Mouse (Mus musculus) ES-Bruce4 (cell line): ENCODE data around the gene Ntn5. TPM values are rescaled to one million over a fixed set of nuclear protein-coding genes. Genes with fewer than 3 reads are reported as not detected.

ENCODE experiments used
- H3K27ac ChIP-seq: 2 replicates; pipeline ENCODE4 v1.5.1; 2012; ENCODE audit warnings: low read length, inconsistent platforms; ENCODE audit not compliant: insufficient read depth
- H3K27me3 ChIP-seq: 2 replicates; pipeline ENCODE4 v1.6.1; 2012; ENCODE audit warnings: mild to moderate bottlenecking, low read length, inconsistent platforms; ENCODE audit not compliant: control insufficient read depth, poor library complexity, insufficient read depth, severe bottlenecking
- H3K36me3 ChIP-seq: 2 replicates; pipeline ENCODE4 v1.6.1; 2012; ENCODE audit warnings: inconsistent platforms, mild to moderate bottlenecking, low read length, moderate library complexity; ENCODE audit not compliant: control insufficient read depth, poor library complexity, insufficient read depth, severe bottlenecking
- H3K4me1 ChIP-seq: one replicate; pipeline ENCODE4 v1.8.1; 2011; ENCODE audit warnings: low read length; ENCODE audit not compliant: control insufficient read depth, insufficient read depth
- H3K4me3 ChIP-seq: 2 replicates; pipeline ENCODE4 v1.5.1; 2011; ENCODE audit warnings: low read depth, mild to moderate bottlenecking, low read length
- H3K9ac ChIP-seq: 2 replicates; pipeline ENCODE4 v1.6.1; 2012; ENCODE audit warnings: low read depth, mild to moderate bottlenecking, inconsistent platforms; ENCODE audit not compliant: poor library complexity, severe bottlenecking
- H3K9me3 ChIP-seq: replicated peaks from 2 replicates; pipeline ENCODE4 v1.6.1; 2012; ENCODE audit warnings: mild to moderate bottlenecking, low read length, inconsistent platforms; ENCODE audit not compliant: control insufficient read depth, poor library complexity, insufficient read depth, severe bottlenecking
- CTCF ChIP-seq: IDR thresholded peaks from one replicate; pipeline ENCODE4 v1.8.1; 2011; ENCODE audit warnings: low read depth, low read length
- EP300 ChIP-seq: IDR thresholded peaks from 2 replicates; pipeline ENCODE4 v1.6.1; 2011; ENCODE audit warnings: low read depth, low read length; ENCODE audit not compliant: insufficient read depth
- POLR2A ChIP-seq: IDR thresholded peaks from one replicate; pipeline ENCODE4 v1.8.1; 2011; ENCODE audit warnings: low read length; ENCODE audit not compliant: insufficient read depth
- polyA plus RNA-seq: library from polyadenylated mRNA; stranded (reverse); fragments of >200 nt; gene quantifications from 2 replicates; pipeline ENCODE4 v1.2.4, GENCODE M21; 2011; ENCODE audit warnings: low read depth; ENCODE audit not compliant: missing spikeins, insufficient read depth, insufficient read length

Ntn5 gene
- polyA plus RNA-seq, 1 experiment: 0.51 TPM

GRCm38 (mm10) chr7:45712022-45712757 is 28.4 kb downstream of the Ntn5 start:
- Histone ChIP-seq H3K36me3 (peaks cover 6% of the 10 kb centered on the region; the same call in 1 of the 2 replicates), H3K9me3 (no peaks in the 10 kb centered on the region), H3K4me1 (peaks cover 10% of the 10 kb centered on the region), H3K4me3 (no peak overlapping the region), H3K9ac (no peak overlapping the region), H3K27me3 (no peaks in the 10 kb centered on the region), H3K27ac (no peak overlapping the region)
- no peak for TF ChIP-seq POLR2A
- TF ChIP-seq CTCF: no peak
- no peak for TF ChIP-seq EP300

GRCm38 (mm10) chr7:45713396-45713795 is 29.6 kb downstream of the Ntn5 start:
- no peak for TF ChIP-seq EP300
- TF ChIP-seq POLR2A: no peak
- no peak for TF ChIP-seq CTCF
- no peaks in the 10 kb centered on the region for H3K9me3 ChIP-seq
- peaks cover 6% of the 10 kb centered on the region; the same call in 1 of the 2 replicates for H3K36me3 ChIP-seq
- no peaks in the 10 kb centered on the region for H3K27me3 ChIP-seq
- H3K27ac ChIP-seq: no peak overlapping the region
- no peak overlapping the region for H3K9ac ChIP-seq
- H3K4me1 ChIP-seq: peaks cover 5% of the 10 kb centered on the region
- H3K4me3 ChIP-seq: no peak overlapping the region

- Histone ChIP-seq H3K9me3 (no peaks in the 10 kb centered on the region), H3K27me3 (no peaks in the 10 kb centered on the region), H3K9ac (peak overlapping the region; percentile 43; the same call in 1 of the 2 replicates), H3K4me3 (peak overlapping the region; percentile 81; the same call in 1 of the 2 replicates), H3K27ac (no peak overlapping the region), H3K36me3 (peaks cover 11% of the 10 kb centered on the region), H3K4me1 (peaks cover 3% of the 10 kb centered on the region)
- no peak for TF ChIP-seq EP300
Measured at GRCm38 (mm10) chr7:45713881-45714520, 30.2 kb downstream of the Ntn5 start.

GRCm38 (mm10) chr7:45714630-45715089 is 30.8 kb downstream of the Ntn5 start:
- H3K9ac ChIP-seq: peak overlapping the region; percentile 43
- no peaks in the 10 kb centered on the region for H3K9me3 ChIP-seq
- H3K27ac ChIP-seq: peak overlapping the region; percentile 8; the same call in 1 of the 2 replicates
- no peak for TF ChIP-seq CTCF
- no peak for TF ChIP-seq POLR2A
- TF ChIP-seq EP300: no peak
- H3K4me1 ChIP-seq: peaks cover 1% of the 10 kb centered on the region
- H3K4me3 ChIP-seq: peak overlapping the region; percentile 81
- no peaks in the 10 kb centered on the region for H3K27me3 ChIP-seq
- H3K36me3 ChIP-seq: peaks cover 17% of the 10 kb centered on the region

GRCm38 (mm10) chr7:45715090-45715708 is 31.4 kb downstream of the Ntn5 start, which contains the start of gene Rpl18:
Rpl18 (plus strand) TSS chr7:45715457.
- no peaks in the 10 kb centered on the region for H3K27me3 ChIP-seq
- H3K27ac ChIP-seq: peak within 1 kb of the TSS; percentile 8
- peak within 1 kb of the TSS; percentile 81 for H3K4me3 ChIP-seq
- H3K9ac ChIP-seq: peak within 1 kb of the TSS; percentile 43
- H3K36me3 ChIP-seq: peaks cover 22% of the 10 kb centered on the region
- no peaks in the 10 kb centered on the region for H3K4me1 ChIP-seq
- TF ChIP-seq CTCF: no peak
- no peak for TF ChIP-seq POLR2A
- no peak for TF ChIP-seq EP300
- H3K9me3 ChIP-seq: no peaks in the 10 kb centered on the region
